Mouse (Mus musculus): ENCODE results near the gene AC109138.7.
"Not testable (repeated sequence)": the region's sequence is repeated elsewhere in the genome, so short reads cannot be mapped to it uniquely, and the experiment has no call there.

The AC109138.7 gene

GRCm38 (mm10) chr19:4218784-4219183 is 4.6 kb downstream of the AC109138.7 start:
- no peak for DNase-seq (ENCODE audit: low spot score)

- DNase-seq (ENCODE audit: low spot score) = no peak
Measured at GRCm38 (mm10) chr19:4219943-4220342, 5.8 kb downstream of the AC109138.7 start.

GRCm38 (mm10) chr19:4220416-4220815 is 6.3 kb downstream of the AC109138.7 start:
- no peak for DNase-seq (ENCODE audit: low spot score)

GRCm38 (mm10) chr19:4220957-4221743 is 7.0 kb downstream of the AC109138.7 start:
- peak; percentile 59 for DNase-seq (ENCODE audit: low spot score)

GRCm38 (mm10) chr19:4222165-4222564 is 8.0 kb downstream of the AC109138.7 start:
- no peak for DNase-seq (ENCODE audit: low spot score)

- no peak for DNase-seq (ENCODE audit: low spot score)
Measured at GRCm38 (mm10) chr19:4226779-4227178, 12.6 kb downstream of the AC109138.7 start.

- no peak for DNase-seq (ENCODE audit: low spot score)
Measured at GRCm38 (mm10) chr19:4227446-4227845, 13.3 kb downstream of the AC109138.7 start.

- peak; percentile 72 for DNase-seq (ENCODE audit: low spot score)
Measured at GRCm38 (mm10) chr19:4227894-4228678, 13.9 kb downstream of the AC109138.7 start.

- no peak for DNase-seq (ENCODE audit: low spot score)
Measured at GRCm38 (mm10) chr19:4228891-4229290, 14.7 kb downstream of the AC109138.7 start.

- DNase-seq (ENCODE audit: low spot score) = no peak
Measured at GRCm38 (mm10) chr19:4229451-4230076, 15.4 kb downstream of the AC109138.7 start.

- no peak for DNase-seq (ENCODE audit: low spot score)
Measured at GRCm38 (mm10) chr19:4230415-4230814, 16.3 kb downstream of the AC109138.7 start.

- peak; percentile 98 for DNase-seq (ENCODE audit: low spot score)
Measured at GRCm38 (mm10) chr19:4231253-4232185, 17.4 kb downstream of the AC109138.7 start, which contains the start of gene Pold4. Pold4 (plus strand) TSS chr19:4231899.

- no peak for DNase-seq (ENCODE audit: low spot score)
Measured at GRCm38 (mm10) chr19:4232186-4232572, 18.0 kb downstream of the AC109138.7 start.

GRCm38 (mm10) chr19:4232651-4233050 is 18.5 kb downstream of the AC109138.7 start:
- DNase-seq (ENCODE audit: low spot score) = no peak

GRCm38 (mm10) chr19:4234548-4234947 is 20.4 kb downstream of the AC109138.7 start:
- DNase-seq (ENCODE audit: low spot score) = no peak

GRCm38 (mm10) chr19:4240247-4240668 is 26.1 kb downstream of the AC109138.7 start:
- no peak for DNase-seq (ENCODE audit: low spot score)

- DNase-seq (ENCODE audit: low spot score) = no peak
Measured at GRCm38 (mm10) chr19:4242416-4242815, 28.3 kb downstream of the AC109138.7 start.

- DNase-seq (ENCODE audit: low spot score) = no peak
Measured at GRCm38 (mm10) chr19:4244775-4245174, 30.6 kb downstream of the AC109138.7 start.

- DNase-seq (ENCODE audit: low spot score) = no peak
Measured at GRCm38 (mm10) chr19:4247010-4247409, 32.9 kb downstream of the AC109138.7 start.

GRCm38 (mm10) chr19:4248683-4249082 is 34.5 kb downstream of the AC109138.7 start:
- DNase-seq (ENCODE audit: low spot score) = not testable (repeated sequence)

GRCm38 (mm10) chr19:4254230-4254629 is 40.1 kb downstream of the AC109138.7 start:
- no peak for DNase-seq (ENCODE audit: low spot score)
